Mouse (Mus musculus): Measurements from ENCODE around the gene Slc39a11. TPM values are rescaled to one million over a fixed set of nuclear protein-coding genes. Genes with fewer than 3 reads are reported as not detected.

The Slc39a11 gene
- polyA plus RNA-seq, 1 experiment from 2014 or later, result 27.7 TPM

GRCm38 (mm10) chr11:113546217-113546877, 103.5 kb downstream of the Slc39a11 start:
- Histone ChIP-seq H3K27me3 (no peaks in the 10 kb centered on the region), H3K4me1 (0 out of 2 replicates have a peak, but pooled peaks cover under 1% of the 10 kb centered on the region), H3K9ac (no peak overlapping the region), H3K4me3 (no peak overlapping the region), H3K36me3 (ENCODE audit: poor library complexity, severe bottlenecking) (no peaks in the 10 kb centered on the region), H3K9me3 (replicated peaks) (peaks cover 4% of the 10 kb centered on the region; the same call in 1 of the 2 replicates), H3K27ac (no peak overlapping the region), H3K4me2 (no peak overlapping the region)
- no peak for ATAC-seq
- WGBS, result 80% methylated on average over 11 of the region's 11 CpGs

- peaks cover 6% of the 10 kb centered on the region; the same call in 1 of the 2 replicates for H3K9me3 ChIP-seq (replicated peaks)
- H3K27me3 ChIP-seq, result no peaks in the 10 kb centered on the region
- no peaks in the 10 kb centered on the region for H3K36me3 ChIP-seq (ENCODE audit: poor library complexity, severe bottlenecking)
- H3K4me2 ChIP-seq, result no peak overlapping the region
- H3K4me1 ChIP-seq, result peaks cover 7% of the 10 kb centered on the region
- WGBS, result 93% methylated on average over 11 of the region's 11 CpGs
- H3K9ac ChIP-seq, result no peak overlapping the region
- H3K4me3 ChIP-seq, result no peak overlapping the region
- H3K27ac ChIP-seq, result no peak overlapping the region
- ATAC-seq, result no peak
These were observed 105.8 kb downstream of the Slc39a11 start for GRCm38 (mm10) chr11:113544017-113544640.

- Histone ChIP-seq H3K4me2 (no peak overlapping the region), H3K9ac (no peak overlapping the region), H3K27me3 (no peaks in the 10 kb centered on the region), H3K9me3 (replicated peaks) (peaks cover 6% of the 10 kb centered on the region; the same call in 1 of the 2 replicates), H3K27ac (no peak overlapping the region; the same call in 1 of the 2 replicates), H3K4me3 (no peak overlapping the region), H3K4me1 (peaks cover 12% of the 10 kb centered on the region), H3K36me3 (ENCODE audit: poor library complexity, severe bottlenecking) (no peaks in the 10 kb centered on the region)
- 94% methylated on average over 8 of the region's 8 CpGs for WGBS
- ATAC-seq, result no peak
These were observed 108.8 kb downstream of the Slc39a11 start for GRCm38 (mm10) chr11:113541073-113541472.

- H3K27me3 ChIP-seq, result no peaks in the 10 kb centered on the region
- H3K4me3 ChIP-seq, result no peak overlapping the region
- peaks cover 13% of the 10 kb centered on the region for H3K4me1 ChIP-seq
- WGBS, result 22% methylated on average over 15 of the region's 15 CpGs
- no peak overlapping the region for H3K9ac ChIP-seq
- no peak overlapping the region for H3K4me2 ChIP-seq
- peak overlapping the region; percentile 91 for H3K27ac ChIP-seq
- ATAC-seq, result peak; percentile 96
- H3K9me3 ChIP-seq (replicated peaks), result peaks cover 6% of the 10 kb centered on the region; the same call in 1 of the 2 replicates
- no peaks in the 10 kb centered on the region for H3K36me3 ChIP-seq (ENCODE audit: poor library complexity, severe bottlenecking)
These were observed 110.2 kb downstream of the Slc39a11 start for GRCm38 (mm10) chr11:113539502-113540209.

GRCm38 (mm10) chr11:113539079-113539478, 110.8 kb downstream of the Slc39a11 start:
- Histone ChIP-seq H3K4me2 (no peak overlapping the region), H3K9ac (no peak overlapping the region), H3K36me3 (ENCODE audit: poor library complexity, severe bottlenecking) (no peaks in the 10 kb centered on the region), H3K4me3 (no peak overlapping the region), H3K27me3 (no peaks in the 10 kb centered on the region), H3K4me1 (peaks cover 18% of the 10 kb centered on the region), H3K9me3 (replicated peaks) (peaks cover 6% of the 10 kb centered on the region; the same call in 1 of the 2 replicates), H3K27ac (peak overlapping the region; percentile 91)
- WGBS, result 42% methylated on average over 6 of the region's 6 CpGs
- peak; percentile 60 for ATAC-seq

GRCm38 (mm10) chr11:113538406-113538917, 111.4 kb downstream of the Slc39a11 start:
- H3K4me2 ChIP-seq, result no peak overlapping the region
- no peak overlapping the region for H3K9ac ChIP-seq
- peak overlapping the region; percentile 91 for H3K27ac ChIP-seq
- no peaks in the 10 kb centered on the region for H3K27me3 ChIP-seq
- peaks cover 24% of the 10 kb centered on the region for H3K4me1 ChIP-seq
- H3K9me3 ChIP-seq (replicated peaks), result peaks cover 6% of the 10 kb centered on the region; the same call in 1 of the 2 replicates
- 93% methylated on average over 4 of the region's 4 CpGs for WGBS
- ATAC-seq, result no peak
- H3K36me3 ChIP-seq (ENCODE audit: poor library complexity, severe bottlenecking), result no peaks in the 10 kb centered on the region
- H3K4me3 ChIP-seq, result no peak overlapping the region

- Histone ChIP-seq H3K4me3 (no peak overlapping the region), H3K27ac (no peak overlapping the region), H3K9ac (no peak overlapping the region), H3K4me2 (no peak overlapping the region), H3K9me3 (replicated peaks) (peaks cover 6% of the 10 kb centered on the region; the same call in 1 of the 2 replicates), H3K36me3 (ENCODE audit: poor library complexity, severe bottlenecking) (no peaks in the 10 kb centered on the region), H3K27me3 (no peaks in the 10 kb centered on the region), H3K4me1 (peaks cover 24% of the 10 kb centered on the region)
- 96% methylated on average over 7 of the region's 7 CpGs for WGBS
- no peak for ATAC-seq
These were observed 112.2 kb downstream of the Slc39a11 start for GRCm38 (mm10) chr11:113537715-113538114.

- H3K4me2 ChIP-seq, result no peak overlapping the region
- 92% methylated on average over 8 of the region's 8 CpGs for WGBS
- no peaks in the 10 kb centered on the region for H3K36me3 ChIP-seq (ENCODE audit: poor library complexity, severe bottlenecking)
- no peak overlapping the region for H3K4me3 ChIP-seq
- peaks cover 24% of the 10 kb centered on the region for H3K4me1 ChIP-seq
- no peaks in the 10 kb centered on the region for H3K27me3 ChIP-seq
- peaks cover 6% of the 10 kb centered on the region; the same call in 1 of the 2 replicates for H3K9me3 ChIP-seq (replicated peaks)
- H3K9ac ChIP-seq, result no peak overlapping the region
- H3K27ac ChIP-seq, result no peak overlapping the region
- ATAC-seq, result no peak
These were observed 112.7 kb downstream of the Slc39a11 start for GRCm38 (mm10) chr11:113537199-113537586.

- H3K4me2 ChIP-seq, result no peak overlapping the region
These were observed 113.3 kb downstream of the Slc39a11 start for GRCm38 (mm10) chr11:113536308-113537198.

GRCm38 (mm10) chr11:113534341-113534740, 115.5 kb downstream of the Slc39a11 start:
- no peak overlapping the region for H3K4me2 ChIP-seq
- 0 out of 2 replicates have a peak overlapping the region, but pooled peaks have one; percentile 7 for H3K27ac ChIP-seq
- H3K4me1 ChIP-seq, result peaks cover 18% of the 10 kb centered on the region
- no peak for ATAC-seq
- H3K36me3 ChIP-seq (ENCODE audit: poor library complexity, severe bottlenecking), result no peaks in the 10 kb centered on the region
- no peak overlapping the region for H3K4me3 ChIP-seq
- H3K27me3 ChIP-seq, result no peaks in the 10 kb centered on the region
- H3K9me3 ChIP-seq (replicated peaks), result no peaks in the 10 kb centered on the region
- WGBS, result 89% methylated on average over 11 of the region's 11 CpGs
- H3K9ac ChIP-seq, result peak overlapping the region; percentile 39; the same call in 1 of the 2 replicates

More at GRCm38 (mm10) chr11:113536308-113537198, 113.3 kb downstream of the Slc39a11 start:
- Histone ChIP-seq H3K27me3 (no peaks in the 10 kb centered on the region), H3K9me3 (replicated peaks) (peaks cover 4% of the 10 kb centered on the region; the same call in 1 of the 2 replicates), H3K4me1 (peaks cover 24% of the 10 kb centered on the region), H3K36me3 (ENCODE audit: poor library complexity, severe bottlenecking) (no peaks in the 10 kb centered on the region), H3K4me3 (no peak overlapping the region), H3K27ac (no peak overlapping the region; the same call in 1 of the 2 replicates), H3K9ac (no peak overlapping the region)
- 89% methylated on average over 16 of the region's 16 CpGs for WGBS
- no peak for ATAC-seq

GRCm38 (mm10) chr11:113533931-113534330, 115.9 kb downstream of the Slc39a11 start:
- no peaks in the 10 kb centered on the region for H3K36me3 ChIP-seq (ENCODE audit: poor library complexity, severe bottlenecking)
- no peaks in the 10 kb centered on the region for H3K27me3 ChIP-seq
- H3K9ac ChIP-seq, result peak overlapping the region; percentile 39; the same call in 1 of the 2 replicates
- no peak overlapping the region for H3K4me3 ChIP-seq
- peak; percentile 41; the same call in 1 of the 2 replicates for ATAC-seq
- peak overlapping the region; percentile 7; the same call in 1 of the 2 replicates for H3K27ac ChIP-seq
- WGBS, result 58% methylated on average over 7 of the region's 7 CpGs
- no peaks in the 10 kb centered on the region for H3K9me3 ChIP-seq (replicated peaks)
- no peak overlapping the region for H3K4me2 ChIP-seq
- peaks cover 18% of the 10 kb centered on the region for H3K4me1 ChIP-seq

Measured in forebrain, embryonic 13.5 days (tissue).